23 mouse cellular contexts compared by ENCODE assay signal in genomic region chr11:118414270-118414669, GRCm38 (mm10). TPM values are rescaled to one million over a fixed set of nuclear protein-coding genes. Genes with fewer than 3 reads are reported as not detected.
"Had no signal": no experiment of that assay in that cellular context is flagged by ENCODE, and none has a peak within 500 bp of the region (broad histone marks: within the 10 kb centered on the region; RNA-seq: fewer than 3 reads in every experiment).

No protein-coding gene starts in this region.

- DNase-seq: forebrain, postnatal 0 days; gastrocnemius, postnatal 14 days; gastrocnemius, postnatal 36 days; heart, adult 11 months; heart, adult 2 months; heart, postnatal 14 days; heart, postnatal 36 days; kidney, adult 11 months; layer of hippocampus, adult 9-11 months; layer of hippocampus, postnatal 36 days; left cerebral cortex, postnatal 4 days had no signal

- H3K4me2 ChIP-seq: heart, embryonic 11.5 days; heart, embryonic 13.5 days; heart, embryonic 15.5 days; hindbrain, embryonic 13.5 days; hindbrain, embryonic 15.5 days; kidney, embryonic 15.5 days; limb, embryonic 13.5 days; limb, embryonic 15.5 days; liver, embryonic 11.5 days had no signal

- H3K27me3 ChIP-seq: heart, embryonic 13.5 days; heart, embryonic 15.5 days; hindbrain, embryonic 13.5 days; hindbrain, embryonic 15.5 days; kidney, embryonic 15.5 days; limb, embryonic 13.5 days; limb, embryonic 15.5 days had no signal

- H3K9me3 ChIP-seq: heart, embryonic 13.5 days; heart, embryonic 15.5 days; hindbrain, embryonic 13.5 days; hindbrain, embryonic 15.5 days; kidney, embryonic 15.5 days; limb, embryonic 13.5 days; limb, embryonic 15.5 days had no signal

- H3K9ac ChIP-seq: forebrain, postnatal 0 days; heart, embryonic 15.5 days; hindbrain, embryonic 13.5 days; hindbrain, embryonic 15.5 days; kidney, embryonic 15.5 days; limb, embryonic 13.5 days; limb, embryonic 15.5 days; liver, embryonic 14.5 days had no signal

- ATAC-seq: forebrain, postnatal 0 days; hindbrain, postnatal 0 days had no signal

- H3K27ac ChIP-seq: heart, adult 2 months; heart, embryonic 13.5 days; heart, embryonic 15.5 days; hindbrain, embryonic 13.5 days; hindbrain, embryonic 15.5 days; hindbrain, postnatal 0 days; kidney, embryonic 15.5 days; limb, embryonic 13.5 days; limb, embryonic 15.5 days; liver, embryonic 14.5 days had no signal

- H3K4me3 ChIP-seq: heart, adult 2 months; heart, embryonic 13.5 days; heart, embryonic 15.5 days; hindbrain, embryonic 13.5 days; hindbrain, embryonic 15.5 days; kidney, embryonic 15.5 days; limb, embryonic 13.5 days; limb, embryonic 15.5 days had no signal

RNA-seq across cellular contexts. Expression of gene C1qtnf1, which starts 13.7 kb away (rescaled TPM):
- total RNA-seq: hematopoietic stem cell, adult 5-6 weeks had no signal
